Mouse (Mus musculus) heart, embryonic 16.5 days (tissue): ENCODE results near the gene Entpd7. TPM values are rescaled to one million over a fixed set of nuclear protein-coding genes. Genes with fewer than 3 reads are reported as not detected.

Experiments used
- ATAC-seq: fragments of 200-750 bp; cut with Nextera tagmentation; replicated peaks from 2 replicates; pipeline ENCODE4 v1.8.0; 2017; ENCODE audit warnings: moderate number of reproducible peaks; ENCODE audit not compliant: insufficient read depth, low FRiP score; ENCODE audit errors: extremely low read depth
- H3K27ac ChIP-seq: fragments of 300-500 bp; sonication (generic); 2 replicates; pipeline ENCODE4 v1.5.1; 2014; ENCODE audit warnings: mild to moderate bottlenecking, low read length, control low read depth, moderate library complexity
- H3K27me3 ChIP-seq: fragments of 300-500 bp; sonication (generic); 2 replicates; pipeline ENCODE4 v1.6.1; 2014; ENCODE audit warnings: low read length, mixed read lengths; ENCODE audit not compliant: control insufficient read depth, insufficient read depth
- H3K36me3 ChIP-seq: fragments of 300-500 bp; sonication (generic); 2 replicates; pipeline ENCODE4 v1.6.1; 2014; ENCODE audit not compliant: control insufficient read depth, insufficient read depth
- H3K4me1 ChIP-seq: fragments of 300-500 bp; sonication (generic); 2 replicates; pipeline ENCODE4 v1.6.1; 2014; ENCODE audit warnings: low read length, mixed read lengths; ENCODE audit not compliant: control insufficient read depth, insufficient read depth
- H3K4me2 ChIP-seq: fragments of 300-500 bp; sonication (generic); 2 replicates; pipeline ENCODE4 v1.6.1; 2014; ENCODE audit warnings: low read depth, mild to moderate bottlenecking, control low read depth, low read length
- H3K4me3 ChIP-seq: fragments of 300-500 bp; sonication (generic); 2 replicates; pipeline ENCODE4 v1.5.1; 2014; ENCODE audit warnings: mild to moderate bottlenecking, control low read depth, low read length
- H3K9ac ChIP-seq: fragments of 300-500 bp; sonication (generic); 2 replicates; pipeline ENCODE4 v1.6.1; 2014; ENCODE audit warnings: low read length, control low read depth
- H3K9me3 ChIP-seq: fragments of 300-500 bp; sonication (generic); replicated peaks from 2 replicates; pipeline ENCODE4 v1.6.1; 2016; ENCODE audit warnings: low read length; ENCODE audit not compliant: control insufficient read depth
- WGBS: fragments of 180-500 bp; shearing (Covaris S2); extraction: QIAGEN DNeasy Blood & Tissue Kit; methylation state at CpG from one replicate; pipeline ENCODE4 v1.1.7; 2014; 5-methylcytosine and 5-hydroxymethylcytosine counted together
- polyA plus RNA-seq: library from polyadenylated mRNA; unstranded; fragments of >200 nt; fragmentation: Nextera tagmentation; extraction: Ambion mirVana; gene quantifications from 2 replicates; pipeline ENCODE4 v1.2.1, GENCODE M21; 2015

Entpd7 gene
- polyA plus RNA-seq, 1 experiment from 2014 or later = 5.1 TPM

DNA sequence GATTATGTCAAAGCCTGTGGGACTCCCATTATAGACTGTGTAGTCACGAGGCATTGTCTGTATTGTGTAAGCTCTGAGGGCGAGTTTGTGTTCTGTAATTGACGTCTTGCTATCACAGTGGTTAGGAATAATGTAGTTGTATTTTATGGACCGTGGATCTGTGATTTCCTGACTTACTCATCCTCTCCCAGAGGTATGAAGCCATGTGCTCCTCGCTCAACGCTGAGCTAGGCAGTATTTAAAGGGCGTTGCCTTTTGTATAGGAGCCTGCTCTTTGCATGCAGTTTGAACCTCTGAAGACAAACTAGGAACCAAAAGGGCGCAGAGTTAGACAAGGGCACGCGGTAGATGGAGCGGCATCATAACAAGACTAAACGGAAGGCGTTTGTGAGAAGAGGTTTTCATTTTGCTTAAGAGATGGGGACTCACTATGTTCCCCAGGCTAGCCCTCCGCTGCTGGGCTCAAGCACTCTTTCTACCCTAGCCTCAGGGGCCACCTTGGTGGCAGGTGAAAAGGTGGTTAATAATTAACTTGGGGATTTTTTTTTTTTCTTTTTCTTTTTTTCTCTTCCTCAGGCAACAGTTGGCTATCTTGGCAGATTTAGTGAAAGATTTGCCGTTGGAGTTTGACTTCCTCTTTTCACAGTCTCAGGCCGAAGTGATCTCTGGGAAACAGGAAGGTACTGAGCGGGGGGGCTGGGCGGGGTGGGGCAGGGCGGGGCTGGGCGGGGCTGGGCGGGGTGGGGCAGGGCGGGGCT is 21.9 kb downstream of the Entpd7 start:
- peaks cover 6% of the 10 kb centered on the region; the same call in 1 of the 2 replicates for H3K27me3 ChIP-seq
- H3K4me2 ChIP-seq = no peak overlapping the region
- no peaks in the 10 kb centered on the region for H3K4me1 ChIP-seq
- 60% methylated on average over 22 of the region's 22 CpGs for WGBS
- H3K27ac ChIP-seq = no peak overlapping the region
- H3K9me3 ChIP-seq = no peaks in the 10 kb centered on the region
- no peak overlapping the region for H3K9ac ChIP-seq
- no peak for ATAC-seq
- H3K36me3 ChIP-seq = peaks cover 10% of the 10 kb centered on the region
- H3K4me3 ChIP-seq = no peak overlapping the region

DNA sequence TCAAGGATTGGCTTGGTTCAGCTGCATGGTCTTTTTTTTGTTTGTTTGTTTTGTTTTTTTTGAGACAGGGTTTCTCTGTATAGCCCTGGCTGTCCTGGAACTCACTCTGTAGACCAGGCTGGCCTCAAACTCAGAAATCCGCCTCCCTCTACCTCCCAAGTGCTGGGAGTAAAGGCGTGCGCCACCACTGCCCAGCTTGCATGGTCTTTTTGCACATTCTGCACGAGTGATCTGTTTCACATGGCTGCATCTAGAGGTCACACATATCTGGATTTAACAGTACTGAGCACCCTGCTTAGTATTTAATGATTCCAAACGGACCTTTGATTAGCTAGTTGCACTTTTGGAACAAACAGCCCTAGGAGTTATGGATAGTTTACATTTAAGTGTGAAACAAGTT is 22.5 kb downstream of the Entpd7 start:
- Histone ChIP-seq H3K9ac (no peak overlapping the region), H3K4me3 (no peak overlapping the region), H3K27me3 (peaks cover 6% of the 10 kb centered on the region; the same call in 1 of the 2 replicates), H3K36me3 (peaks cover 10% of the 10 kb centered on the region), H3K9me3 (no peaks in the 10 kb centered on the region), H3K4me2 (no peak overlapping the region), H3K4me1 (no peaks in the 10 kb centered on the region), H3K27ac (no peak overlapping the region)
- no peak for ATAC-seq
- WGBS = 83% methylated on average over 5 of the region's 5 CpGs

DNA sequence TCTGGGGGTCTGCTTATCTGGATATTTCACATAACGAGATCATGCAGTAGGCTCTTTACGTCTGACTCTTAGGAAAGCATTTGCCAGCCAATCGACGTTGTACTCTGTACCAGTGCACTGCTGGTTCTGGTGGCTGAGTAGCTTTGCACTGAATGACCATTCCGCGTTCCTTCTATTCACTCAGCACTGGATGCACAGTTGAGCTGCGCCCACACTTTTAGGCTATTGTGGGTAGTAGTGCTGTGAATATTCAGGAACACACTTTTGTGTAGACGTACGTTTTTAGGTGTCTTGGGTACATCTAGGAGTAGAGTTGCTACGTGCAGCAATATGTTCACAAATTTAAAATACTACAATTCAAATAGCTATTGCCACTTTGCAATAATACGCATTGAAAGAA is 30.6 kb downstream of the Entpd7 start:
- no peaks in the 10 kb centered on the region for H3K9me3 ChIP-seq
- H3K27me3 ChIP-seq = peaks cover 7% of the 10 kb centered on the region; the same call in 1 of the 2 replicates
- H3K27ac ChIP-seq = no peak overlapping the region
- no peaks in the 10 kb centered on the region for H3K4me1 ChIP-seq
- 90% methylated on average over 11 of the region's 11 CpGs for WGBS
- peaks cover 25% of the 10 kb centered on the region for H3K36me3 ChIP-seq
- ATAC-seq = no peak
- H3K4me3 ChIP-seq = no peak overlapping the region
- H3K4me2 ChIP-seq = no peak overlapping the region
- H3K9ac ChIP-seq = no peak overlapping the region

DNA sequence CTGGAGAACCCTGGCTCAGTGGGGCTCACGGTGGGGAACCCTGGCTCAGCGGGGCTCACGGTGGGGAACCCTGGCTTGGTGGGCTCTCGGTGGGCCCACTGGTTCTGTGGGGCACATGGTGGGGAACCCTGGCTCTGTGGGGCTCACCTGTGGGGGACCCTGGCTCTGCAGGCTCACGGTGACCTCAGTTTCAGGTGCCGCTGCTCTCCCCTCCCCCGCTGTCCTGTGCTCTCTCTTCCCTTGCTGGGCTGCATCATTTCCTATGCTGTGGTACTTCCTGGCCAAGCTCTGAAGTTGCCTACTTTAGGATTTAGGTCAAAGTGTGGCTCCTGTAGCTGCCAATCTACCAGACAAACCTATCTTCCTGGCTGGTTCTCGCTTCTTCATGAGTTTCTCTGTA is 33.4 kb downstream of the Entpd7 start:
- 83% methylated on average over 8 of the region's 8 CpGs for WGBS
- Histone ChIP-seq H3K27me3 (peaks cover 5% of the 10 kb centered on the region; the same call in 1 of the 2 replicates), H3K4me1 (no peaks in the 10 kb centered on the region), H3K4me3 (no peak overlapping the region), H3K9me3 (no peaks in the 10 kb centered on the region), H3K27ac (no peak overlapping the region), H3K36me3 (peaks cover 29% of the 10 kb centered on the region), H3K9ac (no peak overlapping the region), H3K4me2 (no peak overlapping the region)
- ATAC-seq = no peak

DNA sequence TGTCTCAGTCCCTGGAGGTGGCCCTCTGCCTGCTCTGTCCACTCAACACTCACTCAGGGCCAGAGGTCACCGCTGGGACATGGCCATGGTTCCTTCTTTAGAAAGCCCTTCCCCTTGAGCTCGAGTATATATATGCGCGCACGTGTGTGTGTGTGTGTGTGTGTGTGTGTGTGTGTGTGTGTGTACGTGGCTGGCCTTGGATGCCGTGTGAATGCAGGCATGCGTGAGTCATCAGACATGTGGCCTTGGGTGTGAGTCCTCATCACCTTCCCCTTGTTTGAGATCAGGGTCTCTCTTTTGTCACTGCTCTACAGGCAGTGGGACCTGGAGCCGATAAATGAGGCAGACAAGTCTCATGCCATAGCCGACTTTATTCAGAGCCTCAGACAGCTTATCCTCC is 34.0 kb downstream of the Entpd7 start:
- 79% methylated on average over 10 of the region's 10 CpGs for WGBS
- Histone ChIP-seq H3K27me3 (peaks cover 5% of the 10 kb centered on the region; the same call in 1 of the 2 replicates), H3K9ac (no peak overlapping the region), H3K9me3 (no peaks in the 10 kb centered on the region), H3K4me2 (no peak overlapping the region), H3K4me1 (no peaks in the 10 kb centered on the region), H3K36me3 (peaks cover 28% of the 10 kb centered on the region), H3K4me3 (no peak overlapping the region), H3K27ac (no peak overlapping the region)
- no peak for ATAC-seq

DNA sequence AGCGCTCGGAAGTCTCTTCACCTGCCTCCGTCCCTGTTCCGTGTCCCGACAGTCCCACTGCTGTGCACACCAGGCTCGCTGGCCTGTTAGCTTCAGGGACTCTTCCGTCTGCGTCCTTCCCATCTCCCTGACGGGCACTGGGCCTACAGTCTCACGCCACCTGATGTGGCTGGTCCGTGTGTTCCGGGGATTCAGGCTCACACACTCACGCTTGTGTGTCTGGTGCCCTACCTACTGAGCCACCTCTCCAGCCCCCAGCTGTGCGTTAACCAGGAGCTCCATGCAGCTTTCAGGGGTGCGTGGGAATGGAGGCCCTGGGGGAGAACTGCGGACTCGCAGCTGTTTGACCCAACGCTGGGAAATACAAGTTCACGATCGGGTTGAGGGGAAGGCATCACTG is 34.7 kb downstream of the Entpd7 start:
- no peak overlapping the region for H3K9ac ChIP-seq
- H3K4me2 ChIP-seq = no peak overlapping the region
- H3K4me1 ChIP-seq = no peaks in the 10 kb centered on the region
- no peak for ATAC-seq
- peaks cover 28% of the 10 kb centered on the region for H3K36me3 ChIP-seq
- no peaks in the 10 kb centered on the region for H3K9me3 ChIP-seq
- H3K27ac ChIP-seq = no peak overlapping the region
- peaks cover 5% of the 10 kb centered on the region; the same call in 1 of the 2 replicates for H3K27me3 ChIP-seq
- WGBS = 92% methylated on average over 20 of the region's 20 CpGs
- no peak overlapping the region for H3K4me3 ChIP-seq

DNA sequence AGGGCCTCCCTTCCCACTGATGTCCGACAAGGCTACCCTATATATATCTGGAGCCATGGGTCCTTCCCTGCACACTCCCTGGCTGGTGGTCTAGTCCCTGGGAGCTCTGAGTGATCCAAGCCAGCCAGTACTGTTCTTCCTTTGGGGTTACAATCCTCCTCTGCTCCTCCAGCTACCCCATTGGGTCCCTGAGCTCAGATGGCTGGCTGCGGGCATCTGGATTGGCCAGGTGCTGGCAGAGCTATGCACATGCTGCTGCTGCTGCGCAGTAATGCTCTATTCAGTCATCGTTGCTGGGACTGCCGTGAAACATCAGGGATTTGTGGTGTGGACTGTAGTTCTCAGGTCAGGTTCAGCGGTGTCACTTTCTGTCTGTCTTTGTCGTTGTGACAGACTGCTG is 35.3 kb downstream of the Entpd7 start:
- no peak for ATAC-seq
- Histone ChIP-seq H3K4me3 (no peak overlapping the region), H3K4me2 (no peak overlapping the region), H3K27me3 (peaks cover 5% of the 10 kb centered on the region; the same call in 1 of the 2 replicates), H3K9ac (no peak overlapping the region), H3K36me3 (peaks cover 28% of the 10 kb centered on the region), H3K9me3 (no peaks in the 10 kb centered on the region), H3K27ac (no peak overlapping the region), H3K4me1 (peaks cover 4% of the 10 kb centered on the region; the same call in 1 of the 2 replicates)
- 86% methylated on average over 7 of the region's 7 CpGs for WGBS

DNA sequence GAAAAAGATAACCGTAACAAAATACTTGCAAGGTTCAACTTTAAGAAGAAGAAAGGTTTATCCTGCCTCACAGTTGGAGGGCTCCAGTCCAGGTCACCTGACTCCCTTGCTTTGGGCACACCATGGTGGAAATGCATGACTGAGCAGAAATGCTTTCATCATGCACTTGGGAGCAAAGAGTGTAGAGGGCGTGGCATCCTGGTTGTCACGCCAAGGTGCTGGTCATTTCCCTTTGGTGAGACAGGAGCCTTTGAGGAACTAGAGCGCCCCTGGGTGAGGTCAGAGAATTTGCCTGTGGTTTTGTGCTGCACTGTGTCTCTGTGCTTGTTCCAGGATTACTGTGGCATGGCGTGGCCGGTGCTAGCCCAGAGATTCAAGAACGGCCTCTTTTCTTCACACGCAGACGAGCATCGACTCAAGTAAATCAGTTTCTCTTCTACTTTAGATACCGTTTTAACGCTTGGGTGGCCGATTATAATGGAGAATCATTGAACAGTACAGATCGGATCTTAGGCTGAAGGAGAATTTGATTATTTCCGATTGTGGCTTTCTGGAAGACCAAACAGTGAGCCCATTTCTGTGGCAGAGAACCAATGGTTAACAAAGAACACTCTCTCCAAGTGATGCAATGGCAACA is 37.2 kb downstream of the Entpd7 start:
- no peak overlapping the region for H3K27ac ChIP-seq
- ATAC-seq = no peak
- no peak overlapping the region for H3K4me2 ChIP-seq
- peaks cover 18% of the 10 kb centered on the region for H3K36me3 ChIP-seq
- no peak overlapping the region for H3K4me3 ChIP-seq
- peaks cover 3% of the 10 kb centered on the region; the same call in 1 of the 2 replicates for H3K27me3 ChIP-seq
- peaks cover 4% of the 10 kb centered on the region; the same call in 1 of the 2 replicates for H3K4me1 ChIP-seq
- 90% methylated on average over 15 of the region's 15 CpGs for WGBS
- H3K9ac ChIP-seq = no peak overlapping the region
- no peaks in the 10 kb centered on the region for H3K9me3 ChIP-seq
